Mouse (Mus musculus) CH12.LX (cell line): ENCODE measurements around the gene Vps37d. TPM values are rescaled to one million over a fixed set of nuclear protein-coding genes. Genes with fewer than 3 reads are reported as not detected.

Experiments used
- DNase-seq: peaks from one replicate; pipeline ENCODE4 v3.0.0-alpha.2; 2013; ENCODE audit errors: extremely low read depth
- H3K27ac ChIP-seq: 2 replicates; pipeline ENCODE4 v1.5.1; 2012; ENCODE audit warnings: low read depth, mild to moderate bottlenecking, control low read depth, moderate library complexity; ENCODE audit not compliant: insufficient read depth
- H3K27me3 ChIP-seq: replicated peaks from 2 replicates; pipeline ENCODE3; 2012; ENCODE audit warnings: inconsistent platforms
- H3K36me3 ChIP-seq, 2 experiments: replicated peaks in 1 of 2; 2 replicates each; pipeline versions ENCODE3 to v1.6.1; 2012; ENCODE audit warnings: inconsistent platforms in 1 of 2, low read length in 1 of 2, mild to moderate bottlenecking in 1 of 2, mixed read lengths in 1 of 2, moderate library complexity in 1 of 2; ENCODE audit not compliant: control insufficient read depth in 1 of 2, insufficient read depth in 1 of 2
- H3K4me1 ChIP-seq, 2 experiments: 2 replicates each; pipeline ENCODE4 v1.6.1; 2012; ENCODE audit warnings: inconsistent platforms in 1 of 2, moderate library complexity in 1 of 2; ENCODE audit not compliant: insufficient read depth in 2 of 2, control insufficient read depth in 1 of 2
- H3K4me2 ChIP-seq: 2 replicates; pipeline ENCODE4 v1.6.1; 2012; ENCODE audit warnings: low read depth, mild to moderate bottlenecking, control low read depth; ENCODE audit not compliant: poor library complexity, insufficient read depth, severe bottlenecking
- H3K4me3 ChIP-seq, 3 experiments: fragments of 150-350 bp in 1 of 3; sonication (generic) in 1 of 3; replicated peaks in 1 of 3; 2 replicates each; pipeline versions ENCODE3 to v1.5.1; 2011 to 2012; ENCODE audit warnings: low read depth in 2 of 3, low read length in 2 of 3, mild to moderate bottlenecking in 2 of 3, moderate library complexity in 2 of 3, control low read depth in 1 of 3, improper control_type of control experiment in 1 of 3, inconsistent platforms in 1 of 3, mixed read lengths in 1 of 3; ENCODE audit not compliant: poor library complexity in 1 of 3
- H3K79me2 ChIP-seq: replicated peaks from 2 replicates; pipeline ENCODE4 v1.6.1; 2012; ENCODE audit warnings: mild to moderate bottlenecking, moderate library complexity; ENCODE audit not compliant: control insufficient read depth, poor library complexity, insufficient read depth, severe bottlenecking; ENCODE audit errors: extremely low read depth
- H3K9ac ChIP-seq: 2 replicates; pipeline ENCODE4 v1.6.1; 2012; ENCODE audit warnings: low read depth, mild to moderate bottlenecking, control low read depth, moderate library complexity; ENCODE audit not compliant: insufficient read depth
- H3K9me3 ChIP-seq: replicated peaks from 2 replicates; pipeline ENCODE3; 2012; ENCODE audit warnings: low read length, inconsistent platforms, mixed read lengths
- BHLHE40 ChIP-seq: IDR thresholded peaks from 2 replicates; pipeline ENCODE4 v1.6.1; 2011; ENCODE audit warnings: mild to moderate bottlenecking, low read depth, low read length, improper control_type of control experiment
- CHD1 ChIP-seq: IDR thresholded peaks from 2 replicates; pipeline ENCODE4 v1.6.1; 2012; ENCODE audit warnings: low read depth, low read length, improper control_type of control experiment, inconsistent platforms
- CHD2 ChIP-seq: IDR thresholded peaks from 2 replicates; pipeline ENCODE4 v1.6.1; 2011; ENCODE audit warnings: low read length, improper control_type of control experiment
- E2F4 ChIP-seq: IDR thresholded peaks from 2 replicates; pipeline ENCODE4 v1.6.1; 2011; ENCODE audit warnings: low read depth, low read length, improper control_type of control experiment; ENCODE audit not compliant: insufficient replicate concordance
- ELF1 ChIP-seq: IDR thresholded peaks from 2 replicates; pipeline ENCODE4 v1.6.1; 2014; ENCODE audit warnings: low read depth, mild to moderate bottlenecking, inconsistent platforms, low read length, improper control_type of control experiment
- ETS1 ChIP-seq: conservative IDR thresholded peaks from 2 replicates; pipeline ENCODE4 v1.6.1; 2012; ENCODE audit warnings: low read depth, mild to moderate bottlenecking, inconsistent platforms, low read length, improper control_type of control experiment, moderate library complexity
- GABPA ChIP-seq: IDR thresholded peaks from 2 replicates; pipeline ENCODE4 v1.6.1; 2012; ENCODE audit warnings: low read depth, low read length, improper control_type of control experiment, inconsistent platforms; ENCODE audit not compliant: insufficient replicate concordance
- IRF4 ChIP-seq: IDR thresholded peaks from 2 replicates; pipeline ENCODE4 v1.6.1; 2014; ENCODE audit warnings: low read depth, mild to moderate bottlenecking, inconsistent platforms, low read length, improper control_type of control experiment
- KAT2A ChIP-seq: IDR thresholded peaks from 2 replicates; pipeline ENCODE4 v1.6.1; 2012; ENCODE audit warnings: low read length, improper control_type of control experiment, inconsistent platforms; ENCODE audit not compliant: insufficient replicate concordance
- MAFK ChIP-seq: IDR thresholded peaks from 2 replicates; pipeline ENCODE4 v1.6.1; 2011; ENCODE audit warnings: low read length, improper control_type of control experiment; ENCODE audit not compliant: insufficient replicate concordance
- MAX ChIP-seq: IDR thresholded peaks from 2 replicates; pipeline ENCODE4 v1.6.1; 2011; ENCODE audit warnings: low read length, improper control_type of control experiment
- MXI1 ChIP-seq: IDR thresholded peaks from 2 replicates; pipeline ENCODE4 v1.6.1; 2011; ENCODE audit warnings: mild to moderate bottlenecking, low read depth, low read length, improper control_type of control experiment
- NRF1 ChIP-seq: IDR thresholded peaks from 2 replicates; pipeline ENCODE4 v1.6.1; 2014; ENCODE audit warnings: low read depth, mild to moderate bottlenecking, inconsistent platforms, low read length, improper control_type of control experiment, moderate library complexity
- PAX5 ChIP-seq: IDR thresholded peaks from 2 replicates; pipeline ENCODE4 v1.6.1; 2012; ENCODE audit warnings: low read length, inconsistent platforms, mixed read lengths
- POLR2A ChIP-seq: IDR thresholded peaks from 2 replicates; pipeline ENCODE4 v1.6.1; 2011; ENCODE audit warnings: low read depth, mild to moderate bottlenecking, improper control_type of control experiment, low read length
- POLR2AphosphoS2 ChIP-seq: IDR thresholded peaks from 2 replicates; pipeline ENCODE4 v1.6.1; 2011; ENCODE audit warnings: low read depth, low read length, improper control_type of control experiment
- SMC3 ChIP-seq: IDR thresholded peaks from 2 replicates; pipeline ENCODE4 v1.6.1; 2011; ENCODE audit warnings: low read depth, low read length, improper control_type of control experiment
- USF1 ChIP-seq: IDR thresholded peaks from 2 replicates; pipeline ENCODE4 v1.6.1; 2014; ENCODE audit warnings: low read depth, mild to moderate bottlenecking, inconsistent platforms, low read length, improper control_type of control experiment
- USF2 ChIP-seq: conservative IDR thresholded peaks from 2 replicates; pipeline ENCODE4 v1.6.1; 2011; ENCODE audit warnings: low read depth, low read length, improper control_type of control experiment
- ZC3H11A ChIP-seq: IDR thresholded peaks from 2 replicates; pipeline ENCODE4 v1.6.1; 2012; ENCODE audit warnings: low read depth, mild to moderate bottlenecking, inconsistent platforms, low read length, improper control_type of control experiment
- ZKSCAN1 ChIP-seq: IDR thresholded peaks from 2 replicates; pipeline ENCODE4 v1.6.1; 2012; ENCODE audit warnings: low read depth, inconsistent platforms, low read length, improper control_type of control experiment, borderline replicate concordance
- ZMIZ1 ChIP-seq: IDR thresholded peaks from 2 replicates; pipeline ENCODE4 v1.6.1; 2012; ENCODE audit warnings: low read depth, mild to moderate bottlenecking, inconsistent platforms, low read length, improper control_type of control experiment
- dilution Hi-C: fragments of 300-500 bp; cut with MboI; formaldehyde crosslinking; loops from 2 replicates; pipeline ENCODE4 v1.14.3; 2020; ENCODE audit warnings: low sequenced_read_pairs; ENCODE audit not compliant: extremely low pct_unique_long_range_greater_than_20kb, extremely low pct_ligation_motif_present
- in situ Hi-C: fragments of 300-500 bp; cut with MboI; formaldehyde crosslinking; loops from 3 replicates; pipeline ENCODE4 v1.14.3; 2019; ENCODE audit warnings: low sequenced_read_pairs, low pct_ligation_motif_present, low pct_unique_long_range_greater_than_20kb, mixed read lengths
- polyA plus RNA-seq: library from polyadenylated mRNA; unstranded; fragments of >175 nt; gene quantifications from 2 replicates; pipeline ENCODE4 v1.2.1, GENCODE M21; 2012; ENCODE audit warnings: low read depth; ENCODE audit not compliant: insufficient read length
- total RNA-seq, 2 experiments: library from RNA; depleted of rRNA; stranded (reverse); fragments of 300-350 nt in 1 of 2; fragments of >200 nt in 1 of 2; gene quantifications; 2 replicates each; pipeline ENCODE4 v1.2.3; 2012 to 2014

Vps37d gene
- total and polyA plus RNA-seq, 3 experiments = 0.40 to 0.64 (median 0.56) TPM

DNA sequence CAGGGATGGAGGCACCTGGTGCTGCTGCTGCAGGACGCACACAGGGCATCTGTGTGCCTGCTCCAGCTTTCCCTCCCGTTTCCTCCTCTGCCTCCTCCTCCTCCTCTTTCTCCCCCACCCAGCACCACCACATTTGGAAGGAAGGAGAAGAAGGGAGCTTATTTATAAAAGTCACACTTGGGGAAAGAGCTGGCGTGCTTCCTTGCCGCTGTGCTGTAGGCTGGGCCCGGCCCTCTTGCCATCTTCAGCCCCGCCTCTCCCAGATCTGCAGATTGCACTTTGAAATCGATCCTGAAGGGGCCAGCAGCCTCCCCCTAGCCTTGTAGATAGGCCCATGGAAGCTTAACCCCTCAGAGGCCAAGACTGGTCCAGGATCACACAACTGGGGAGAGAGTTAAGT is 52.2 kb downstream of the Vps37d start:
- in situ Hi-C loops = no loop called here
- dilution Hi-C loops = no loop called here
- no peak overlapping the region for H3K4me2 ChIP-seq

DNA sequence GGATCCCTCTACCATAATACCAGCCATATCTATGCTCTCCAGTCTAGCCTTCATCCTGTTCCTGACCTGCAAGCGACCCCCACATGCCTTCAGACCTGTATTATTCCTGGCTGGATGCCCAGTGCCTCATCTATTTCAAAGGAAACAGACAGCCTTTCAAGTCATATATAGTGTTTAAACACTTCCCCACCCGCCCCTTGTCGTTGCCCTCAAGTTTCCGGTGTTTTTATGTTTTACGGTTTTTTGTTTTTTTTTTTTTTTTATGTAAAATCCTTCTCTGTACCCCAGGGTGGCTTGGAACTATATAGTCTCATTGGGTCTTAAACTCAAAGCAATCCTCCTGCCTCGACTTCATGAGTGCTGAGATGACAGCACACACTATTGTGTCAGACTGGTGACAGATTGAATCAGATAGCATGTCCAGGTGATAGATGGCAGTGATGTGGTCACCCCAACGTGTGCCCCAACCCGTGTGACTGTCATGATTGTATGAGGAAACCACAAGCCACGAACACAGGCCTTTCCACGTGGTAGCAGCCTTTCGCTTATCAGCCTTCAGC is 53.3 kb downstream of the Vps37d start:
- no peaks in the 10 kb centered on the region for H3K36me3 ChIP-seq
- no peaks in the 10 kb centered on the region for H3K9me3 ChIP-seq
- dilution Hi-C loops (no loop called here), in situ Hi-C loops (loop anchor here (5.0 kb wide), 1 partner anchor 48 kb away; no protein-coding TSS in a partner anchor)
- no peak for DNase-seq
- H3K4me3 ChIP-seq = no peak overlapping the region
- TF ChIP-seq BHLHE40 (peak; percentile 45; the same call in 1 of the 2 replicates), E2F4 (no peak)
- H3K4me2 ChIP-seq = no peak overlapping the region
- no peak overlapping the region for H3K9ac ChIP-seq
- H3K79me2 ChIP-seq = no peaks in the 10 kb centered on the region
- peaks cover 21% of the 10 kb centered on the region for H3K27me3 ChIP-seq
- no peak overlapping the region; the same call in 1 of the 2 replicates for H3K27ac ChIP-seq
- peaks cover 7 to 30% of the 10 kb centered on the region in 2 experiments; a peak in 3 of 4 replicates for H3K4me1 ChIP-seq

More for the DNA sequence above, 52.2 kb downstream of the Vps37d start:
- Histone ChIP-seq H3K4me3 (no peak overlapping the region), H3K27ac (no peak overlapping the region), H3K4me1 (peaks cover 7 to 30% of the 10 kb centered on the region in 2 experiments; a peak in 3 of 4 replicates), H3K36me3 (no peaks in the 10 kb centered on the region), H3K9me3 (no peaks in the 10 kb centered on the region), H3K79me2 (no peaks in the 10 kb centered on the region), H3K9ac (no peak overlapping the region), H3K27me3 (peaks cover 21% of the 10 kb centered on the region)
- DNase-seq = no peak
- TF ChIP-seq USF2 = no peak
- TF ChIP-seq CHD1 = no peak
- TF ChIP-seq ZC3H11A = no peak

DNA sequence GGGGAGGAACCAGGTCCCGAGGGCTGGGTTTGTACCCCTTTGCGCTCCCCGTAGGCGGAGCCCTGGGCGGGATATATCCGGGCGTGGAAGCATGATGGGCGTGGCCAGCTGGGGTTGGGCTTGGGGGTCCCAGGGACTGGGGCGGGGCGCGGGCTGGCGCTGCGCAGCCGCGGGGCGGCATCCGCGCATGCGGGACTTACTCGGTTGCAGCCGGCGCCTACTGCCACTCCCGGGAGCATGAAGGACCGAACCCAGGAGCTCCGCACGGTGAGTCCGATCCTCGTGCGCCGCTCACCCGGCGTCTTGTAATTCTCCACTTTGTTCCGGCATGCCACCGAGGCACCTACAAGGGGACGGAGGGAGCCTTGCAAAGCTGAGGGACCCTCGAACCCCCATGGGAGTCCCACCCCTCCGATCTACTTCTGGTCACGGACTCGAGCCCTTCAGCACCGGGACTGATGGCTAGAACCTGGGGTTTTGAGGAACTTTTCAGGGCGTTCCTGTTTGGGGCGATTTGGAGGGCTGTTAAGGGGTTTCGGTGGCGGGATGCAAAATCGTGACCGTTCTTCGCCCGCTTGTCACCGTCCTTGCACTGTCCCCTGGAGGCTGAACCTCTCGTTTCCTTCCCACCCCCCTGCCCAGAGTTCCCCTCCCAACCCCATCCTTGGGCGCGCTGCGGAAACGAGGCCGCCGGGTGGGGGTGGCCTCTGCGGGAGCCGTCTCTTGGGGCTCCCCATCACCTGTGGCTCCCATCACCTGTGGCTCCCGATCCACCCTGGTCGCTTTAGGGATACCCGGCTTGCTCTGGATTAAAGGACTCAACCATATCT is 54.5 kb downstream of the Vps37d start, which contains the start of gene Stx1a:
TSS of gene Stx1a (plus strand) at position 139 of the 830 bp plus-strand sequence.
- H3K4me1 ChIP-seq = peaks cover 5 to 22% of the 10 kb centered on the region in 2 experiments; a peak in 3 of 4 replicates
- H3K27ac ChIP-seq = no peak within 1 kb of the TSS
- dilution Hi-C loops (no loop called here), in situ Hi-C loops (loop anchor here (5.0 kb wide), 1 partner anchor 49 kb away; no protein-coding TSS in a partner anchor)
- peak within 1 kb of the TSS; percentile 30 for H3K9ac ChIP-seq
- H3K9me3 ChIP-seq = no peaks in the 10 kb centered on the region
- H3K79me2 ChIP-seq = no peaks in the 10 kb centered on the region
- no peaks in the 10 kb centered on the region for H3K36me3 ChIP-seq
- peaks cover 22% of the 10 kb centered on the region for H3K27me3 ChIP-seq
- H3K4me3 ChIP-seq = peak within 1 kb of the TSS; percentile 53 to 71 (median 70)
- peak within 1 kb of the TSS; percentile 64 for H3K4me2 ChIP-seq
- peak; percentile 83 for DNase-seq
- TF ChIP-seq ZC3H11A (no peak), POLR2A (peak; percentile 84), MAFK (no peak), MAX (no peak), ELF1 (0 out of 2 replicates have a peak, but pooled peaks have one; percentile 28), NRF1 (peak; percentile 97), MXI1 (0 out of 2 replicates have a peak, but pooled peaks have one; percentile 53), ZKSCAN1 (no peak), IRF4 (no peak), PAX5 (no peak), USF2 (no peak), ZMIZ1 (peak; percentile 43; the same call in 1 of the 2 replicates), GABPA (no peak), POLR2AphosphoS2 (no peak), CHD2 (0 out of 2 replicates have a peak, but pooled peaks have one; percentile 14), KAT2A (no peak), ETS1 (no peak), E2F4 (no peak), SMC3 (no peak), USF1 (no peak)
